Mouse (Mus musculus) hindbrain, embryonic 16.5 days (tissue): ENCODE measurements around the gene Layn. TPM values are rescaled to one million over a fixed set of nuclear protein-coding genes. Genes with fewer than 3 reads are reported as not detected.

ENCODE experiments used
- ATAC-seq: fragments of 200-750 bp; cut with Nextera tagmentation; 2 replicates; pipeline ENCODE4 v1.8.0; 2017; ENCODE audit warnings: moderate TSS enrichment, moderate library complexity
- H3K27ac ChIP-seq: fragments of 300-500 bp; sonication (generic); 2 replicates; pipeline ENCODE4 v1.5.1; 2014; ENCODE audit warnings: low read depth, mild to moderate bottlenecking, control low read depth, low read length, moderate library complexity
- H3K27me3 ChIP-seq: fragments of 300-500 bp; sonication (generic); replicated peaks from 2 replicates; pipeline ENCODE4 v1.6.1; 2014; ENCODE audit warnings: low read length; ENCODE audit not compliant: control insufficient read depth, insufficient read depth
- H3K36me3 ChIP-seq: fragments of 300-500 bp; sonication (generic); 2 replicates; pipeline ENCODE4 v1.6.1; 2014; ENCODE audit warnings: mild to moderate bottlenecking, low read length, moderate library complexity, mixed read lengths; ENCODE audit not compliant: control insufficient read depth, insufficient read depth
- H3K4me1 ChIP-seq: fragments of 300-500 bp; sonication (generic); 2 replicates; pipeline ENCODE4 v1.6.1; 2014; ENCODE audit warnings: low read depth, low read length; ENCODE audit not compliant: control insufficient read depth, insufficient read depth
- H3K4me2 ChIP-seq: fragments of 300-500 bp; sonication (generic); 2 replicates; pipeline ENCODE4 v1.6.1; 2014; ENCODE audit warnings: mild to moderate bottlenecking, low read length, control low read depth, moderate library complexity
- H3K4me3 ChIP-seq: fragments of 300-500 bp; sonication (generic); 2 replicates; pipeline ENCODE4 v1.5.1; 2014; ENCODE audit warnings: mild to moderate bottlenecking, low read length, control low read depth, moderate library complexity
- H3K9ac ChIP-seq: fragments of 300-500 bp; sonication (generic); 2 replicates; pipeline ENCODE4 v1.6.1; 2014; ENCODE audit warnings: low read depth, mild to moderate bottlenecking, control low read depth, low read length, moderate library complexity
- H3K9me3 ChIP-seq: fragments of 300-500 bp; sonication (generic); 2 replicates; pipeline ENCODE4 v1.6.1; 2014; ENCODE audit warnings: mild to moderate bottlenecking, low read length, moderate library complexity; ENCODE audit not compliant: control insufficient read depth
- WGBS: fragments of 180-500 bp; shearing (Covaris S2); extraction: QIAGEN DNeasy Blood & Tissue Kit; methylation state at CpG from one replicate; pipeline ENCODE4 v1.1.7; 2014; 5-methylcytosine and 5-hydroxymethylcytosine counted together
- polyA plus RNA-seq: library from polyadenylated mRNA; unstranded; fragments of >200 nt; fragmentation: Nextera tagmentation; extraction: Ambion mirVana; gene quantifications from 2 replicates; pipeline ENCODE4 v1.2.1, GENCODE M21; 2015

Gene Layn
- polyA plus RNA-seq, 1 experiment from 2014 or later = 2.5 TPM

DNA sequence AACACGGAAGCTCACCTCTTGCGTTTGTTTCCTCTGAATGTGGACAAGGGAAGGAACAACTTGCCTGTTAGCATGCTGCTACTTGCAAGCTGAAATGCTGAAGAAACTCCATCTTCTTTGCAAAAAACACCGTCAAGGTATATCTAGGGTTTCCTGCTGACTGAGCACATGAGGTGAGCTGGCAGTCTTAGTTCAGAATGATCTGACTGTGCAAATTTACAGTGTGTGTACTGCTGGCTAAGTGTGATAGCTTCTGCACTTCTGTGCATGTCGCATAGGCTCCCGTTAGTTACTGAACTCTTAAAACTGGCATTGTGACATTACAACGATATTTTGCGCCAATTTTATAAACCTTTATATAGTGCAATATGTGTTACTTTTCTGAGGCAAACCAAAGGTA lies 57.2 kb downstream of the Layn start:
- ATAC-seq = no peak
- H3K9ac ChIP-seq = no peak overlapping the region
- no peaks in the 10 kb centered on the region for H3K36me3 ChIP-seq
- no peaks in the 10 kb centered on the region for H3K27me3 ChIP-seq
- no peak overlapping the region for H3K4me3 ChIP-seq
- H3K4me2 ChIP-seq = no peak overlapping the region
- H3K9me3 ChIP-seq = no peaks in the 10 kb centered on the region
- 76% methylated on average over 7 of the region's 7 CpGs for WGBS
- no peak overlapping the region for H3K27ac ChIP-seq
- H3K4me1 ChIP-seq = no peaks in the 10 kb centered on the region

DNA sequence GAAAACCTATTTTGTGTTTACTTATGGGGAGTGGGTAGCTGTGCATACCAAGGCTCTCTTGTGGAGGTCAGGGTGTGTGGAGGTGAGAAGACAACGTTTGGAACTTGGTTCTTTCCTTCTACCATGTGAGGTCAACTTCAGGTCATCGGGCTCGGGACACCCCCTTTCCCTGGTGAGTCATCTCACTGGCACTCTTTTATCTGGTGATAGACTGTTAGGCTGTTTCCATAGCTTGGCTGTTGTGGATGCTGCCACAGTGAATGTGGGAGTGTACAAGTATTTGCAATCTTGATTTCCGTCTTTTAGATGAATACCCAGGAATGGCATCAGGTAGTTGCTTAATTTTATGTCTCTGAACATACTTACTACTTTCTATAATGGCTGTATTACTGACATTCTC lies 61.2 kb downstream of the Layn start:
- Histone ChIP-seq H3K9me3 (no peaks in the 10 kb centered on the region), H3K27me3 (no peaks in the 10 kb centered on the region), H3K4me1 (no peaks in the 10 kb centered on the region), H3K4me2 (no peak overlapping the region), H3K4me3 (no peak overlapping the region), H3K36me3 (no peaks in the 10 kb centered on the region), H3K27ac (no peak overlapping the region), H3K9ac (no peak overlapping the region)
- WGBS = 60% methylated on average over 4 of the region's 4 CpGs
- ATAC-seq = no peak

DNA sequence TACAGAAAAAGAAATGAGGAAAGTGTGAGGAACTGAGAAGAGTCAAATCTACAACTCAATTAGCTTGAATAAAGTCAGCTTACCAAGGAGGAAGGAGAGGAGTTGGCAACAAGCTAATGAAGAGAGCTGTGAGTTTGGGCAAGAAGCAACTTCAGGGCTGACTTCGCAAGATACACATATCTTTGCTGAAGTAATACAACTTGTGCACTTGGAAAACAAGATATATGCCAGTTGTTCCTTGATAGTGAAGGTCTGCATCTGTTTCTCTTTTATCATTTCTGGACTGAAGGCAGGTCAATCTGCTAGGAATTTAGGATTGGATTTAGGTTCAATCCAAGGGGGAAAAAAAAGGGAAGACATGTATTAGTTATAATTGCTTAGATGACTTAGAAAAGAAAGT lies 63.2 kb downstream of the Layn start:
- Histone ChIP-seq H3K9ac (no peak overlapping the region), H3K27ac (no peak overlapping the region), H3K27me3 (no peaks in the 10 kb centered on the region), H3K4me2 (no peak overlapping the region), H3K4me3 (no peak overlapping the region), H3K9me3 (no peaks in the 10 kb centered on the region), H3K36me3 (no peaks in the 10 kb centered on the region), H3K4me1 (0 out of 2 replicates have a peak, but pooled peaks cover 5% of the 10 kb centered on the region)
- 94% methylated on average over 1 of the region's 1 CpGs for WGBS
- no peak for ATAC-seq

DNA sequence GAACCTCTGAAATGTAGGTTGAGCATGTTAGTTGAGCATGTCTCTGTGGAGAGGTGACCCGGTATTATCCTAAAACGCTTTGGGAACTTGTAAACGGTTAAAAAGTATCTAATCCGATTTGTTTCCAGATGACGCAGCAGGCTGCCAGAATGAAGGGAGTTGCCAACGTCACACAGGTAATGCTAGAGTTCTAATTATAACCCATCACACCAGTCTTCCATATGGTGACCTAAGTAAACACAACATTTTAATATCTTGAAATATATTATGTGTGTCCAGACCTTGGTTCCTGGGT lies 67.3 kb downstream of the Layn start:
- H3K4me1 ChIP-seq = peaks cover 13% of the 10 kb centered on the region
- peak overlapping the region; percentile 71 for H3K4me2 ChIP-seq
- no peak overlapping the region for H3K27ac ChIP-seq
- H3K27me3 ChIP-seq = no peaks in the 10 kb centered on the region
- no peak for ATAC-seq
- 3% methylated on average over 6 of the region's 6 CpGs for WGBS
- no peaks in the 10 kb centered on the region for H3K36me3 ChIP-seq
- H3K9ac ChIP-seq = peak overlapping the region; percentile 86; the same call in 1 of the 2 replicates
- H3K4me3 ChIP-seq = peak overlapping the region; percentile 69
- no peaks in the 10 kb centered on the region for H3K9me3 ChIP-seq

DNA sequence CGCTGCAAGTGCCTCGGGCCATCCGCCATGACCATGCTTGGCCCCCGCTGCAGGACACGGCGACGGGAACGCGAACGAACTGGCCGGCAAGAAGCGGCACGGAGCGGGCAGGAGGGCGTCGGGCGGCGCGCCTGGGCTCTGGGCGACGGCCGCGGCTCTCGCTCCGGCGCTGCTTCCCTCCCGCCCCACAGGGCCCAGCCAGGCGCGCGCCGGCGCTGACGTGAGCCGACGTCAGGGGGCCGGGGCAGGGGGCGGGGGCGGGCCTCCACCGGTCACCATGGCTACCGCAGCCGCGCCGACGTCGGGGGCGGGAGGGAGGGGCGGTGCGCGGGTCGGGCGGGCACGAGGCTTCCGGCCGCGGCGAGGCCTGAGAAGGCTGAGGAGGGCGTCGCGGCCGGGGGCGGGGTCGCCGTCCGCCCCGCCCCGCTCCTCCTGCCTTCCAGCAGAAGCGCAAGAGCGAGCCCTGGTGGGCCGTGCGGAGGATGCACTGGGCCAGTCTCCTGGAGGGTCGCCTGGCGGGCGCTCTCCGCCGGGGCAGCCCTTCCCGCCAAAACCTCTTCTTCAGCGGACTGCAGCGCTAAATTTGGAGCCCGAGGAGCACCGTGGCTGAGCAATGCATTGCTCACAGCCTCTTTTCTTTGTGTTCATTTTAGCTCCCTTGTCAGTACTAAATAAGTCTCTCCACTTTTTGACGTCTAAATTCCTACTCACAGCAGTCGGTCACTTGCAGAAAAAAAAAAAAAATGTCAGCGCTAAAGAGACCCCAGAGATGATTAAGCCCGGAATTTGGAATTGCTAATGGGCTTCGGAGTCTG lies 67.8 kb downstream of the Layn start, which contains the start of gene Sik2:
Sik2 (minus strand) TSS at position 233 of the 815 bp plus-strand sequence.
- peaks cover 13% of the 10 kb centered on the region for H3K4me1 ChIP-seq
- H3K4me2 ChIP-seq = peak within 1 kb of the TSS; percentile 81
- H3K36me3 ChIP-seq = no peaks in the 10 kb centered on the region
- no peaks in the 10 kb centered on the region for H3K9me3 ChIP-seq
- H3K9ac ChIP-seq = peak within 1 kb of the TSS; percentile 86
- H3K4me3 ChIP-seq = peak within 1 kb of the TSS; percentile 69
- H3K27me3 ChIP-seq = no peaks in the 10 kb centered on the region
- peak; percentile 98 for ATAC-seq
- under 1% methylated on average over 48 of the region's 85 CpGs for WGBS
- peak within 1 kb of the TSS; percentile 89 for H3K27ac ChIP-seq

GRCm38 (mm10) chr9:51008068-51008840 lies 68.6 kb downstream of the Layn start:
- ATAC-seq = no peak; the same call in 1 of the 2 replicates
- Histone ChIP-seq H3K4me3 (peak overlapping the region; percentile 69), H3K4me2 (peak overlapping the region; percentile 81), H3K9me3 (no peaks in the 10 kb centered on the region), H3K27me3 (no peaks in the 10 kb centered on the region), H3K9ac (peak overlapping the region; percentile 86), H3K36me3 (no peaks in the 10 kb centered on the region), H3K27ac (peak overlapping the region; percentile 89), H3K4me1 (peaks cover 13% of the 10 kb centered on the region)
- 0% methylated on average over 41 of the region's 65 CpGs for WGBS

GRCm38 (mm10) chr9:51007726-51008067 lies 69.2 kb downstream of the Layn start:
- peaks cover 13% of the 10 kb centered on the region for H3K4me1 ChIP-seq
- ATAC-seq = no peak

DNA sequence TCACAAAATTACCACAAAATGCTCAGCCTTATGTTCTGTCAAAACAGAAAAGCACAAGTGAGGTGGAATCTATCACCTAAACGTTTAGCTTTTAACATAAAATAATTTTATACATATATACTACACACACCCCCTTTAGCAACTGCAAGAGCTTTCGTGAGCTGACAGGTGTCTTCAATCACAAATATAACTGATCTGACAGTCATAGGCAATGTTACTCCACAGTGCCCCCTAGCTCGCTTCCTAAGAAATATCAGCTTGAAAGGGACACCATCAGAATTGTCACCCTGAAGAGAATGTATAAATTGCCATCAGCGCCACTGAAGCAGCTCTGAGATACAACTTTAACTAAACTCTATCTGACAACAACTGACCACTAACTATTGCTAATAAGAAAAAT lies 70.0 kb downstream of the Layn start:
- WGBS = 4% methylated on average over 4 of the region's 4 CpGs
- Histone ChIP-seq H3K9ac (no peak overlapping the region), H3K27me3 (no peaks in the 10 kb centered on the region), H3K27ac (no peak overlapping the region), H3K36me3 (no peaks in the 10 kb centered on the region), H3K4me1 (peaks cover 13% of the 10 kb centered on the region), H3K9me3 (no peaks in the 10 kb centered on the region), H3K4me3 (no peak overlapping the region), H3K4me2 (0 out of 2 replicates have a peak overlapping the region, but pooled peaks have one; percentile 25)
- no peak for ATAC-seq

More at GRCm38 (mm10) chr9:51007726-51008067, 69.2 kb downstream of the Layn start:
- Histone ChIP-seq H3K27ac (no peak overlapping the region), H3K27me3 (no peaks in the 10 kb centered on the region), H3K4me2 (peak overlapping the region; percentile 81), H3K9ac (peak overlapping the region; percentile 86), H3K36me3 (no peaks in the 10 kb centered on the region), H3K4me3 (peak overlapping the region; percentile 69), H3K9me3 (no peaks in the 10 kb centered on the region)
- 11% methylated on average over 10 of the region's 10 CpGs for WGBS
